Mouse (Mus musculus): ENCODE data around the gene Slc16a12.
A peak's percentile ranks its signal among the peaks of the same experiment; 100 is the strongest.
"Not testable (repeated sequence)": the region's sequence is repeated elsewhere in the genome, so short reads cannot be mapped to it uniquely, and the experiment has no call there.

Gene Slc16a12

GRCm38 (mm10) chr19:34666127-34666526 is 81.0 kb downstream of the Slc16a12 start:
- DNase-seq (ENCODE audit: low spot score): peak; percentile 12

GRCm38 (mm10) chr19:34662740-34663139 is 84.3 kb downstream of the Slc16a12 start:
- no peak for DNase-seq (ENCODE audit: low spot score)

- peak; percentile 25 for DNase-seq (ENCODE audit: low spot score)
These were observed 85.0 kb downstream of the Slc16a12 start for GRCm38 (mm10) chr19:34662067-34662507.

- no peak for DNase-seq (ENCODE audit: low spot score)
These were observed 90.4 kb downstream of the Slc16a12 start for GRCm38 (mm10) chr19:34656511-34657298.

GRCm38 (mm10) chr19:34655227-34655805 is 91.8 kb downstream of the Slc16a12 start:
- DNase-seq (ENCODE audit: low spot score): no peak

- DNase-seq (ENCODE audit: low spot score): no peak
These were observed 96.1 kb downstream of the Slc16a12 start for GRCm38 (mm10) chr19:34650997-34651396.

GRCm38 (mm10) chr19:34650276-34650675 is 96.8 kb downstream of the Slc16a12 start:
- DNase-seq (ENCODE audit: low spot score): no peak

- not testable (repeated sequence) for DNase-seq (ENCODE audit: low spot score)
These were observed 99.5 kb downstream of the Slc16a12 start for GRCm38 (mm10) chr19:34647630-34648029.

GRCm38 (mm10) chr19:34642616-34643015 is 104.5 kb downstream of the Slc16a12 start:
- DNase-seq (ENCODE audit: low spot score): no peak

GRCm38 (mm10) chr19:34640623-34641022 is 106.5 kb downstream of the Slc16a12 start, which contains the start of the genes Ifit1bl2 and Ifit1:
TSS of gene Ifit1bl2 (minus strand) at chr19:34640743.
TSS of gene Ifit1 (plus strand) at chr19:34640871.
- no peak for DNase-seq (ENCODE audit: low spot score)

GRCm38 (mm10) chr19:34636933-34637557 is 110.0 kb downstream of the Slc16a12 start:
- DNase-seq (ENCODE audit: low spot score): no peak

GRCm38 (mm10) chr19:34633484-34633883 is 113.6 kb downstream of the Slc16a12 start:
- DNase-seq (ENCODE audit: low spot score): no peak

- DNase-seq (ENCODE audit: low spot score): no peak
These were observed 115.6 kb downstream of the Slc16a12 start for GRCm38 (mm10) chr19:34631487-34631886.

- DNase-seq (ENCODE audit: low spot score): no peak
These were observed 119.6 kb downstream of the Slc16a12 start for GRCm38 (mm10) chr19:34627496-34627895.

GRCm38 (mm10) chr19:34624663-34625062 is 122.4 kb downstream of the Slc16a12 start:
- no peak for DNase-seq (ENCODE audit: low spot score)

GRCm38 (mm10) chr19:34623781-34624180 is 123.3 kb downstream of the Slc16a12 start:
- DNase-seq (ENCODE audit: low spot score): no peak

GRCm38 (mm10) chr19:34620871-34621270 is 126.2 kb downstream of the Slc16a12 start:
- no peak for DNase-seq (ENCODE audit: low spot score)
